Mouse (Mus musculus) CH12.LX (cell line): ENCODE results near the gene Tpm1. TPM values are rescaled to one million over a fixed set of nuclear protein-coding genes. Genes with fewer than 3 reads are reported as not detected.

Experiments
- DNase-seq: peaks from one replicate; pipeline ENCODE4 v3.0.0-alpha.2; 2013; ENCODE audit errors: extremely low read depth
- H3K27ac ChIP-seq: 2 replicates; pipeline ENCODE4 v1.5.1; 2012; ENCODE audit warnings: low read depth, mild to moderate bottlenecking, control low read depth, moderate library complexity; ENCODE audit not compliant: insufficient read depth
- H3K27me3 ChIP-seq: replicated peaks from 2 replicates; pipeline ENCODE3; 2012; ENCODE audit warnings: inconsistent platforms
- H3K36me3 ChIP-seq, 2 experiments: replicated peaks in 1 of 2; 2 replicates each; pipeline versions ENCODE3 to v1.6.1; 2012; ENCODE audit warnings: inconsistent platforms in 1 of 2, low read length in 1 of 2, mild to moderate bottlenecking in 1 of 2, mixed read lengths in 1 of 2, moderate library complexity in 1 of 2; ENCODE audit not compliant: control insufficient read depth in 1 of 2, insufficient read depth in 1 of 2
- H3K4me1 ChIP-seq, 2 experiments: 2 replicates each; pipeline ENCODE4 v1.6.1; 2012; ENCODE audit warnings: inconsistent platforms in 1 of 2, moderate library complexity in 1 of 2; ENCODE audit not compliant: insufficient read depth in 2 of 2, control insufficient read depth in 1 of 2
- H3K4me2 ChIP-seq: 2 replicates; pipeline ENCODE4 v1.6.1; 2012; ENCODE audit warnings: low read depth, mild to moderate bottlenecking, control low read depth; ENCODE audit not compliant: poor library complexity, insufficient read depth, severe bottlenecking
- H3K4me3 ChIP-seq, 3 experiments: fragments of 150-350 bp in 1 of 3; sonication (generic) in 1 of 3; replicated peaks in 1 of 3; 2 replicates each; pipeline versions ENCODE3 to v1.5.1; 2011 to 2012; ENCODE audit warnings: low read depth in 2 of 3, low read length in 2 of 3, mild to moderate bottlenecking in 2 of 3, moderate library complexity in 2 of 3, control low read depth in 1 of 3, improper control_type of control experiment in 1 of 3, inconsistent platforms in 1 of 3, mixed read lengths in 1 of 3; ENCODE audit not compliant: poor library complexity in 1 of 3
- H3K79me2 ChIP-seq: replicated peaks from 2 replicates; pipeline ENCODE4 v1.6.1; 2012; ENCODE audit warnings: mild to moderate bottlenecking, moderate library complexity; ENCODE audit not compliant: control insufficient read depth, poor library complexity, insufficient read depth, severe bottlenecking; ENCODE audit errors: extremely low read depth
- H3K9ac ChIP-seq: 2 replicates; pipeline ENCODE4 v1.6.1; 2012; ENCODE audit warnings: low read depth, mild to moderate bottlenecking, control low read depth, moderate library complexity; ENCODE audit not compliant: insufficient read depth
- H3K9me3 ChIP-seq: replicated peaks from 2 replicates; pipeline ENCODE3; 2012; ENCODE audit warnings: low read length, inconsistent platforms, mixed read lengths
- ETS1 ChIP-seq: conservative IDR thresholded peaks from 2 replicates; pipeline ENCODE4 v1.6.1; 2012; ENCODE audit warnings: low read depth, mild to moderate bottlenecking, inconsistent platforms, low read length, improper control_type of control experiment, moderate library complexity
- GABPA ChIP-seq: IDR thresholded peaks from 2 replicates; pipeline ENCODE4 v1.6.1; 2012; ENCODE audit warnings: low read depth, low read length, improper control_type of control experiment, inconsistent platforms; ENCODE audit not compliant: insufficient replicate concordance
- IRF4 ChIP-seq: IDR thresholded peaks from 2 replicates; pipeline ENCODE4 v1.6.1; 2014; ENCODE audit warnings: low read depth, mild to moderate bottlenecking, inconsistent platforms, low read length, improper control_type of control experiment
- MAX ChIP-seq: IDR thresholded peaks from 2 replicates; pipeline ENCODE4 v1.6.1; 2011; ENCODE audit warnings: low read length, improper control_type of control experiment
- NELFE ChIP-seq: IDR thresholded peaks from 2 replicates; pipeline ENCODE4 v1.6.1; 2011; ENCODE audit warnings: low read depth, low read length, improper control_type of control experiment
- NRF1 ChIP-seq: IDR thresholded peaks from 2 replicates; pipeline ENCODE4 v1.6.1; 2014; ENCODE audit warnings: low read depth, mild to moderate bottlenecking, inconsistent platforms, low read length, improper control_type of control experiment, moderate library complexity
- SIN3A ChIP-seq: IDR thresholded peaks from 2 replicates; pipeline ENCODE4 v1.6.1; 2012; ENCODE audit warnings: low read length, improper control_type of control experiment, inconsistent platforms
- TBP ChIP-seq: conservative IDR thresholded peaks from 2 replicates; pipeline ENCODE4 v1.6.1; 2011; ENCODE audit warnings: low read depth, low read length, improper control_type of control experiment
- UBTF ChIP-seq: IDR thresholded peaks from 2 replicates; pipeline ENCODE4 v1.6.1; 2012; ENCODE audit warnings: low read depth, mild to moderate bottlenecking, inconsistent platforms, low read length, improper control_type of control experiment, moderate library complexity
- ZC3H11A ChIP-seq: IDR thresholded peaks from 2 replicates; pipeline ENCODE4 v1.6.1; 2012; ENCODE audit warnings: low read depth, mild to moderate bottlenecking, inconsistent platforms, low read length, improper control_type of control experiment
- ZNF384 ChIP-seq: IDR thresholded peaks from 2 replicates; pipeline ENCODE4 v1.6.1; 2012; ENCODE audit warnings: low read depth, low read length, improper control_type of control experiment, inconsistent platforms
- dilution Hi-C: fragments of 300-500 bp; cut with MboI; formaldehyde crosslinking; loops from 2 replicates; pipeline ENCODE4 v1.14.3; 2020; ENCODE audit warnings: low sequenced_read_pairs; ENCODE audit not compliant: extremely low pct_unique_long_range_greater_than_20kb, extremely low pct_ligation_motif_present
- in situ Hi-C: fragments of 300-500 bp; cut with MboI; formaldehyde crosslinking; loops from 3 replicates; pipeline ENCODE4 v1.14.3; 2019; ENCODE audit warnings: low sequenced_read_pairs, low pct_ligation_motif_present, low pct_unique_long_range_greater_than_20kb, mixed read lengths
- polyA plus RNA-seq: library from polyadenylated mRNA; unstranded; fragments of >175 nt; gene quantifications from 2 replicates; pipeline ENCODE4 v1.2.1, GENCODE M21; 2012; ENCODE audit warnings: low read depth; ENCODE audit not compliant: insufficient read length
- total RNA-seq, 2 experiments: library from RNA; depleted of rRNA; stranded (reverse); fragments of 300-350 nt in 1 of 2; fragments of >200 nt in 1 of 2; gene quantifications; 2 replicates each; pipeline ENCODE4 v1.2.3; 2012 to 2014

The Tpm1 gene
- total and polyA plus RNA-seq, 3 experiments = 34.6 to 178 (median 63.1) TPM

DNA sequence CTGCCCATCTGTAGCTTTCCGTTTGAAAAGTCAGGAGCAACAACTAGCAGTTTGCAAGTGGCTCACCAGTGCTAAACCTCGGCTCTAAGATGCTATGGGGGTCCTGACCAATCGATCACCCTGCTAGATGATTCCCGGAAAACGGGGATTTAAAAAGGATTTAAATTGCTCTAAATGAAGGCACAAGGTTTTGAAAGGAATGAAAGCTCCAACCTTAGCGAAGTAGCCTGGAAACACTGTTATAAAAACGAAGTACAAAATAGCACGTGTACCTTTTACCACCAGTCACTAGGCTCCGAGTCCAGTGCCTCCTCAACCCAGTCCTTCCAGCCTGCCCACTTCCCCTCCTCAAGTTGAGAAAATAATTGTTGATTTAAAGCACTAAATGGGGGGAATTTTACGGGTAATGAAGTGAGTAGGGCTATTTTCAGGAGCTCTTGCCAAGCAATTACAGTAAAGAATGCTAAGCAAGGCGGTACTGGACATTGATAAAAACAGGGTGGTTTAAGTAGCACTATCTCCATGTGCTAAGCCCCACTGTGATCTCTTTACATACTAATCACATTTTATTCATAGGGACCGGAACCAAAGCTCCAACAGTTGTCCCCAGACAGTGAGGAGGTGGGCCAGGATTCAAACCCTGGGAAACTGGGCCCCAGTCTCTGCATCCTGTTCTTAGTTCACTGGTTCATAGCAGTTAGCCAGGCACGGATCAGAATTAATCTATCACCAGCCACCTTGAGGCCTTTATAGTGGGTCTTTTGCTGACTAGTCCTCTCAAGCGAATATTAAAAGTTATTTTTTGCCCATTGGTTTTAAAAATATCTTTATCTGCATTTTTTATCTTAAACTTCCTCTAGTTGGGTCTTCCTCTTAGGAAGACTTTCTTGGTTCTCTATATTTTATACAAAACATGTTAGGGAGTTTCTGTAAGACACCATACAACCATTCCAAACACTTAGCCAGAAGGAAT is 7.1 kb downstream of the Tpm1 start:
- no peaks in the 10 kb centered on the region for H3K9me3 ChIP-seq
- dilution Hi-C loops = no loop called here
- in situ Hi-C loops = loop anchor here (5.0 to 10.0 kb wide), 4 partner anchors 40 to 223 kb away; no protein-coding TSS in a partner anchor
- peak overlapping the region; percentile 77 for H3K4me2 ChIP-seq
- peaks cover 2% of the 10 kb centered on the region; the same call in 1 of the 2 replicates for H3K79me2 ChIP-seq
- peaks cover 0 to 25% of the 10 kb centered on the region in 2 experiments for H3K36me3 ChIP-seq
- peaks cover 3 to 59% of the 10 kb centered on the region in 2 experiments; a peak in 2 of 4 replicates for H3K4me1 ChIP-seq
- H3K9ac ChIP-seq = peak overlapping the region; percentile 40
- DNase-seq = no peak
- peak overlapping the region; percentile 21 to 92 (median 74) for H3K4me3 ChIP-seq
- H3K27me3 ChIP-seq = no peaks in the 10 kb centered on the region
- no peak for TF ChIP-seq IRF4
- TF ChIP-seq MAX = 0 out of 2 replicates have a peak, but pooled peaks have one; percentile 20
- TF ChIP-seq GABPA = no peak
- TF ChIP-seq ETS1 = no peak
- TF ChIP-seq NELFE = no peak
- no peak for TF ChIP-seq NRF1
- no peak for TF ChIP-seq UBTF
- TF ChIP-seq TBP = no peak
- no peak for TF ChIP-seq ZC3H11A
- H3K27ac ChIP-seq = no peak overlapping the region

DNA sequence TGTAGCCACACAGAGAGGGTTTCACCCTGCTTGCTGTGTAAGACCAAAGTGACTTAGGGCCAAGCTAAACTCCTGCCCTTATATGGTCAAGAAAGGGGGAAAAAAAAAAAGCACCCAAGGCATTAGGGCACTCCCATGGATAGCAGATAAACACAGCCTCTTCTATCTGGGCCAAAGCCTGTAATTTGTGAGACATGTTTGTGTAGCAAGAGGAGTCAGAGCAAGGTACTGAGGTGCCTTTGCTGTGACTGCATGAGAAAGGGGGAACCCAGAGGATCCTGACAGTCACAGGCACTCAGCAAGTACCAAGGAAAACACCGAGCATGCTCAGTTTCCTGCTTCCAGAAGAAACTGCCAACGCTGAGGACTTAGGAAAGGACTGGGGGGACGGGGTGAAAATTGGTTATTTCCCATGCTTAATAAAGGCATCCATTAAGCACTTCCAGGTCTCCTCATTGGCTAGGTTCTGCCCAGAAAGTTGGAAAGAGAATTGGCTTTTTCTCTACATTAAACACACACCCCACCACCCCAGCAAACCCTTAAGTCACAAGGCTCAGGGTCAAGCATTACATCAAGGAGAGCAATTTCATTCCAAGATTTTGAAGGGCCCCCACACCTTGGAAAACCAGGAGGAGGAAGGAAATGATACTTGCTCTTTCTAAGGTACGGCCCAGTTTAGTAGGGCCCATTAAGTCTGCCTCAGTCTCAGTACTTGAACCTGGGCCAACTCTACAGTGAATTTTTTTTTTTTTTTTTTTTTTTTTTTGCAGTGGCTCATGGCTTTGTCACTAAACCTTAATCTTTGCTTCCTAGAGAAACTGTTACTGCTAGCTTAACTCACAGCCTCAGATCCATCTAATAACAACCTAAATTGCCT is 8.0 kb downstream of the Tpm1 start:
- H3K4me2 ChIP-seq = peak overlapping the region; percentile 25
- dilution Hi-C loops (no loop called here), in situ Hi-C loops (loop anchor here (5.0 to 10.0 kb wide), 4 partner anchors 39 to 224 kb away; no protein-coding TSS in a partner anchor)
- H3K79me2 ChIP-seq = peaks cover 2% of the 10 kb centered on the region; the same call in 1 of the 2 replicates
- no peak for DNase-seq
- no peak overlapping the region for H3K9ac ChIP-seq
- H3K27me3 ChIP-seq = no peaks in the 10 kb centered on the region
- no peaks in the 10 kb centered on the region for H3K9me3 ChIP-seq
- peaks cover 0 to 29% of the 10 kb centered on the region in 2 experiments for H3K36me3 ChIP-seq
- H3K4me1 ChIP-seq = peaks cover 0 to 66% of the 10 kb centered on the region in 2 experiments; a peak in 2 of 4 replicates
- H3K27ac ChIP-seq = no peak overlapping the region
- H3K4me3 ChIP-seq = peak overlapping the region in 2 of 3 experiments; percentile 74 to 92
- TF ChIP-seq SIN3A = no peak
- TF ChIP-seq ZNF384 = peak; percentile 81
